Mouse (Mus musculus) limb, embryonic 12.5 days (tissue): ENCODE data around the gene Sox14. TPM values are rescaled to one million over a fixed set of nuclear protein-coding genes. Genes with fewer than 3 reads are reported as not detected.

Source experiments
- ATAC-seq: fragments of 200-750 bp; cut with Nextera tagmentation; 2 replicates; pipeline ENCODE4 v1.8.0; 2017; ENCODE audit warnings: low read depth, moderate TSS enrichment; ENCODE audit not compliant: insufficient number of reproducible peaks, insufficient read depth, low FRiP score, low TSS enrichment
- H3K27ac ChIP-seq: fragments of 300-500 bp; sonication (generic); 2 replicates; pipeline ENCODE4 v1.5.1; 2016; ENCODE audit warnings: mild to moderate bottlenecking, moderate library complexity
- H3K27me3 ChIP-seq: fragments of 300-500 bp; sonication (generic); 2 replicates; pipeline ENCODE4 v1.6.1; 2016; ENCODE audit warnings: mild to moderate bottlenecking, moderate library complexity
- H3K36me3 ChIP-seq: fragments of 300-500 bp; sonication (generic); 2 replicates; pipeline ENCODE4 v1.6.1; 2016; ENCODE audit warnings: mild to moderate bottlenecking, moderate library complexity
- H3K4me1 ChIP-seq: fragments of 300-500 bp; sonication (generic); replicated peaks from 2 replicates; pipeline ENCODE4 v1.6.1; 2016
- H3K4me2 ChIP-seq: fragments of 300-500 bp; sonication (generic); 2 replicates; pipeline ENCODE4 v1.6.1; 2016; ENCODE audit warnings: mild to moderate bottlenecking, moderate library complexity
- H3K4me3 ChIP-seq: fragments of 300-500 bp; sonication (generic); replicated peaks from 2 replicates; pipeline ENCODE4 v1.5.1; 2016; ENCODE audit warnings: mild to moderate bottlenecking
- H3K9ac ChIP-seq: fragments of 300-500 bp; sonication (generic); replicated peaks from 2 replicates; pipeline ENCODE4 v1.6.1; 2016; ENCODE audit warnings: mild to moderate bottlenecking, moderate library complexity
- H3K9me3 ChIP-seq: fragments of 300-500 bp; sonication (generic); 2 replicates; pipeline ENCODE4 v1.6.1; 2016; ENCODE audit warnings: mild to moderate bottlenecking, moderate library complexity
- WGBS: fragments of 180-500 bp; shearing (Covaris S2); methylation state at CpG from one replicate; pipeline ENCODE4 v1.1.7; 2016; 5-methylcytosine and 5-hydroxymethylcytosine counted together
- polyA plus RNA-seq: library from polyadenylated mRNA; unstranded; fragments of >200 nt; fragmentation: Nextera tagmentation; extraction: Ambion mirVana; gene quantifications from 2 replicates; pipeline ENCODE4 v1.2.1, GENCODE M21; 2016

Gene Sox14
- 0.29 and 0.39 TPM in 2 replicates for polyA plus RNA-seq

- H3K27ac ChIP-seq, result no peak within 1 kb of the TSS
- ATAC-seq, result no peak
- H3K4me3 ChIP-seq, result peak within 1 kb of the TSS; percentile 31
- peaks cover 97% of the 10 kb centered on the region for H3K27me3 ChIP-seq
- WGBS, result under 1% methylated on average over 47 of the region's 47 CpGs
- H3K9ac ChIP-seq, result no peak within 1 kb of the TSS
- no peaks in the 10 kb centered on the region for H3K36me3 ChIP-seq
- peak within 1 kb of the TSS; percentile 54 for H3K4me2 ChIP-seq
- H3K4me1 ChIP-seq, result peaks cover 34% of the 10 kb centered on the region
- no peaks in the 10 kb centered on the region for H3K9me3 ChIP-seq
Observed at GRCm38 (mm10) chr9:99875618-99876372, at the start of gene Sox14. TSS of gene Sox14 (minus strand) at chr9:99876170.

DNA sequence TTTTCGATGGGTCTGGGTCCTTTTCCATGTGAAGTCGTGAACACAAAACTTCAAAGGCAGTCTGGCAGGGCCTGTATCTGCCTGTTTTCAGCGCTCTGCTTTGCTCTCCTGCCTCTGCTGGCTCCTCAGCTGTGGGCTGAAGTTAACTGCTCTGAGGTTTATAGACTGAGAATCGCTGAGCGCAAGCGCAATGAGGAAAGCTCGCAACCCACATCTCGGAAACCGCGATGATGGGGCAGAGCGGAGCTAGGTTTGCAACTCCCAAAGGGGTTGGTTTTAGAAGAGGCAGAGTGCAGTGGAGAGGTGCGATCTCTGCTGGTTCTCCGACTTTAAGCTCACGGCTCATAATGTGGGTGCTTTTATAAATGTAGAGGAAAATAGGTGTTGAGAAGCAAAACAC, 3.3 kb upstream of the Sox14 start:
- Histone ChIP-seq H3K27me3 (peaks cover 83% of the 10 kb centered on the region), H3K9ac (no peak overlapping the region), H3K4me2 (0 out of 2 replicates have a peak overlapping the region, but pooled peaks have one; percentile 30), H3K4me1 (peaks cover 27% of the 10 kb centered on the region), H3K27ac (no peak overlapping the region), H3K4me3 (no peak overlapping the region), H3K36me3 (no peaks in the 10 kb centered on the region), H3K9me3 (no peaks in the 10 kb centered on the region)
- WGBS, result 2% methylated on average over 14 of the region's 14 CpGs
- no peak for ATAC-seq

- H3K4me2 ChIP-seq, result no peak overlapping the region
- ATAC-seq, result no peak
- WGBS, result 11% methylated on average over 5 of the region's 5 CpGs
- H3K9me3 ChIP-seq, result no peaks in the 10 kb centered on the region
- H3K4me3 ChIP-seq, result no peak overlapping the region
- H3K9ac ChIP-seq, result no peak overlapping the region
- H3K27ac ChIP-seq, result no peak overlapping the region
- H3K27me3 ChIP-seq, result peaks cover 88% of the 10 kb centered on the region
- no peaks in the 10 kb centered on the region for H3K36me3 ChIP-seq
- H3K4me1 ChIP-seq, result peaks cover 27% of the 10 kb centered on the region
Observed at GRCm38 (mm10) chr9:99878588-99878987, 2.6 kb upstream of the Sox14 start.

- H3K4me1 ChIP-seq, result peaks cover 27% of the 10 kb centered on the region
- ATAC-seq, result no peak
- H3K4me2 ChIP-seq, result 0 out of 2 replicates have a peak overlapping the region, but pooled peaks have one; percentile 54
- H3K9ac ChIP-seq, result no peak overlapping the region
- no peak overlapping the region for H3K27ac ChIP-seq
- peaks cover 95% of the 10 kb centered on the region for H3K27me3 ChIP-seq
- 0 out of 2 replicates have a peak overlapping the region, but pooled peaks have one; percentile 11 for H3K4me3 ChIP-seq
- no peaks in the 10 kb centered on the region for H3K9me3 ChIP-seq
- no peaks in the 10 kb centered on the region for H3K36me3 ChIP-seq
- WGBS, result under 1% methylated on average over 22 of the region's 22 CpGs
Observed at GRCm38 (mm10) chr9:99877056-99877546, 1.1 kb upstream of the Sox14 start.

GRCm38 (mm10) chr9:99876373-99877055, 544 bp upstream of the Sox14 start:
- peak overlapping the region; percentile 54 for H3K4me2 ChIP-seq
- no peak for ATAC-seq
- H3K4me1 ChIP-seq, result peaks cover 29% of the 10 kb centered on the region
- WGBS, result 1% methylated on average over 25 of the region's 25 CpGs
- H3K4me3 ChIP-seq, result peak overlapping the region; percentile 31
- H3K27me3 ChIP-seq, result peaks cover 95% of the 10 kb centered on the region
- H3K36me3 ChIP-seq, result no peaks in the 10 kb centered on the region
- no peak overlapping the region for H3K9ac ChIP-seq
- H3K27ac ChIP-seq, result no peak overlapping the region
- no peaks in the 10 kb centered on the region for H3K9me3 ChIP-seq

DNA sequence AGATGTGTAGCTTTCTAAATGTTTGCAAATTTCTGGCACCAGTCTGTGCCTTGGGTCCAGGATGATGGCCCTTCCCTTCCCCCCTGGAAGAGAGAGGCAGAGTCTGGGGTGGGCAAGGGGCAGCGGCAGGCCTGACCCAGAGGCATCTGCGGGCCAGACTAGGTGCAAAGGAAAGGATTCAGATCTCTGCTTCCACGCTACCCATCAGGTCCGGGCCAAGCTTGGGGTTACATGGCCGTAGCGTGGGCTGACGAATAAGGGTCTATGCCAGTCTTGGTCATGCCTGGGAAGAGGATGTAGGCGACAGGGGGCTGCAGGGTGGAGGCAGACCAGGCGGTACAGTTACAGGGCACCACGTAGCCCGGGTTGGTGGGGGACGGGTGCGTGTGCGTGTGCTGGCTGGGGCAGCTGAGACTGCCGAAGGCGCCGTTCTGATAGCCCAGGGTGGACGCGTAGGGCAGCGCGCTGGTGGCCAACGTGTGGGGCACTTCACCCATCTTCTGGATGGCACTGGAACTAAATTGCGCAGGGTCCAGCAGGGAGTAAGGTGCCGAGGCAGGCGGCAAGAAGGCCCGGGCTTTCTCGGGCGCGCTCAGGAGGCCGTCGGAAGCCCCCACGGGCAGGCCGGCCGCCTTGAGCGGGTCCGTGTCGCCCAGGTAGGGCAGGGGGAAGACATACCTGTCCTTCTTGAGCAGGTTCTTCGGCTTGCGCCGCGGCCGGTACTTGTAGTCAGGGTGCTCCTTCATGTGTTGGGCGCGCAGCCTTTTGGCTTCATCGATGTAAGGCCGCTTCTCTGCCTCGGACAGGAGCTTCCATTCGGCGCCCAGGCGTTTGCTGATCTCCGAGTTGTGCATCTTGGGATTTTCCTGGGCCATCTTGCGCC, 994 bp downstream of the Sox14 start:
- peak overlapping the region; percentile 54 for H3K4me2 ChIP-seq
- no peak overlapping the region for H3K27ac ChIP-seq
- peak overlapping the region; percentile 31 for H3K4me3 ChIP-seq
- WGBS, result 2% methylated on average over 52 of the region's 52 CpGs
- peaks cover 97% of the 10 kb centered on the region for H3K27me3 ChIP-seq
- no peaks in the 10 kb centered on the region for H3K9me3 ChIP-seq
- no peaks in the 10 kb centered on the region for H3K36me3 ChIP-seq
- peaks cover 34% of the 10 kb centered on the region for H3K4me1 ChIP-seq
- no peak for ATAC-seq
- H3K9ac ChIP-seq, result no peak overlapping the region

DNA sequence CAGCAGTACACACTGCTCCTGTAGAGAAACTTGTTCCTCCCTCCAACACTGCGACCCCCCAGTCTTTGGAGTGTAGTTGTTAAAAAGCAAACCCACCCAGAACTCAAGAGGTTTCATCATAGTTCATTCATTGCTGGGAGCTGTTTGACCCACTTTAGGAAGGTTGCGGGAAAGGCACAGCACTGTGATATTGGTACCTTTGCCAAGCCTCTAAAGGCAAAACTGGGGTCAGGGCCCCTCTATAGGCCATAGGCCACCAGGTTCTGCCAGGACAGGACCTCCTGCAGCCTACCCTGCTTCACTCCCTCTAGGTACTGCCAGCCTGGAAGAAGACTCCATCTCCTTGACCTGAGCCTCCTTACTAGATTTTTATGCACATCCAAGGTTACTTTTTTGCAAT, 2.2 kb downstream of the Sox14 start:
- peaks cover 33% of the 10 kb centered on the region for H3K4me1 ChIP-seq

DNA sequence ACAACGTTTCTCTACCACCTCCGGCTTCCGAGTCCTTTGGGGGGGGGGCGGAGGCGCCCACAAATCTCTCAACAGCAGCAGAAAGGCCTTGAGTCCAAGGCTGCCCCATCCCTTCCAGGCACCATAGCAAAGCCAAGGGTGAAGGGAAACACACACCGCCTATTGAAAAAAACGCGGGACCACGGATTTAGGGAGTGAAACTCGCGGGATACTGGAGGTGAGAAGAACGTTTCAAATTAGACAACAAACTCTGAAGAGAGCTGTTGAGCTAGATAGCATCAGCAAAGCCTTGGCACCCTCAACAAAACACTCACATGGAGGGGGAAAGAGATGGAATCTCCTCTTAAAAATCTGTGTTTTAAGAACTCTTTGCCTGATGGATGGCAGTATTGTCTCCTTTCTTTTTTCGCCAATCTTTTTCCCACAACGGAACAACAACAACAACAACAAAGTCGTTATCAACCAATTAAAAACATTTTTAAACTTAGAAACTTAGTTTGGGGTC, 2.8 kb downstream of the Sox14 start:
- no peak overlapping the region for H3K4me2 ChIP-seq
- 2% methylated on average over 15 of the region's 15 CpGs for WGBS
- no peaks in the 10 kb centered on the region for H3K36me3 ChIP-seq
- H3K9ac ChIP-seq, result no peak overlapping the region
- ATAC-seq, result no peak
- H3K27ac ChIP-seq, result no peak overlapping the region
- no peak overlapping the region for H3K4me3 ChIP-seq
- peaks cover 98% of the 10 kb centered on the region for H3K27me3 ChIP-seq
- no peaks in the 10 kb centered on the region for H3K9me3 ChIP-seq
- H3K4me1 ChIP-seq, result peaks cover 35% of the 10 kb centered on the region

More for the DNA sequence above, 2.2 kb downstream of the Sox14 start:
- Histone ChIP-seq H3K36me3 (no peaks in the 10 kb centered on the region), H3K9me3 (no peaks in the 10 kb centered on the region), H3K27me3 (peaks cover 99% of the 10 kb centered on the region), H3K9ac (no peak overlapping the region), H3K4me3 (no peak overlapping the region), H3K4me2 (no peak overlapping the region), H3K27ac (no peak overlapping the region)
- no peak for ATAC-seq
- 5% methylated on average over 2 of the region's 2 CpGs for WGBS

- H3K27ac ChIP-seq, result no peak overlapping the region
- no peak overlapping the region for H3K4me3 ChIP-seq
- H3K9ac ChIP-seq, result no peak overlapping the region
- H3K9me3 ChIP-seq, result no peaks in the 10 kb centered on the region
- ATAC-seq, result no peak
- H3K27me3 ChIP-seq, result peaks cover 97% of the 10 kb centered on the region
- 2% methylated on average over 31 of the region's 31 CpGs for WGBS
- peaks cover 35% of the 10 kb centered on the region for H3K4me1 ChIP-seq
- H3K36me3 ChIP-seq, result no peaks in the 10 kb centered on the region
- H3K4me2 ChIP-seq, result no peak overlapping the region
Observed at GRCm38 (mm10) chr9:99872204-99873115, 3.5 kb downstream of the Sox14 start.
